Mouse (Mus musculus) bone marrow macrophage, adult 2 months (primary cell): ENCODE results near the gene Prkcb.

Source experiments
- CTCF ChIP-seq: IDR thresholded peaks from 2 replicates; pipeline ENCODE4 v1.5.1; 2012; ENCODE audit warnings: low read depth, mild to moderate bottlenecking, low read length, moderate library complexity
- POLR2A ChIP-seq: IDR thresholded peaks from 2 replicates; pipeline ENCODE4 v1.6.1; 2012; ENCODE audit warnings: mild to moderate bottlenecking, low read depth, low read length, borderline replicate concordance

GRCm38 (mm10) chr7:122467831-122468230 lies 179.3 kb downstream of the Prkcb start:
- TF ChIP-seq POLR2A: no peak
- no peak for TF ChIP-seq CTCF
